Mouse (Mus musculus) intestine, postnatal 0 days (tissue): ENCODE measurements at regions not wholly inside any gene's neighbourhood (a gene's known extent, or its start where the extent isn't known, plus 50 kb on each side); places are given as distances from the start of the nearest gene placed in this dataset.

Experiments
- ATAC-seq: fragments of 200-750 bp; cut with Nextera tagmentation; 2 replicates; pipeline ENCODE4 v1.8.0; 2017; ENCODE audit warnings: mild to moderate bottlenecking, moderate TSS enrichment, moderate library complexity
- H3K27ac ChIP-seq: fragments of 300-500 bp; sonication (generic); 2 replicates; pipeline ENCODE4 v1.5.1; 2014; ENCODE audit warnings: mild to moderate bottlenecking, low read depth, low read length, moderate library complexity
- H3K27me3 ChIP-seq: fragments of 300-500 bp; sonication (generic); replicated peaks from 2 replicates; pipeline ENCODE4 v1.6.1; 2014; ENCODE audit warnings: low read length, mixed read lengths; ENCODE audit not compliant: control insufficient read depth, insufficient read depth
- H3K36me3 ChIP-seq: fragments of 300-500 bp; sonication (generic); 2 replicates; pipeline ENCODE4 v1.6.1; 2014; ENCODE audit warnings: mild to moderate bottlenecking, moderate library complexity; ENCODE audit not compliant: control insufficient read depth, insufficient read depth
- H3K4me1 ChIP-seq: fragments of 300-500 bp; sonication (generic); replicated peaks from 2 replicates; pipeline ENCODE4 v1.6.1; 2014; ENCODE audit warnings: antibody characterized with exemption, low read length, mixed read lengths; ENCODE audit not compliant: control insufficient read depth, insufficient read depth
- H3K4me2 ChIP-seq: fragments of 300-500 bp; sonication (generic); replicated peaks from 2 replicates; pipeline ENCODE4 v1.6.1; 2014; ENCODE audit warnings: low read depth, mild to moderate bottlenecking, moderate library complexity
- H3K4me3 ChIP-seq: fragments of 300-500 bp; sonication (generic); 2 replicates; pipeline ENCODE4 v1.5.1; 2014; ENCODE audit warnings: low read depth, low read length
- H3K9ac ChIP-seq: fragments of 300-500 bp; sonication (generic); 2 replicates; pipeline ENCODE4 v1.6.1; 2014; ENCODE audit warnings: mild to moderate bottlenecking, low read depth, low read length
- H3K9me3 ChIP-seq: fragments of 300-500 bp; sonication (generic); 2 replicates; pipeline ENCODE4 v1.6.1; 2016; ENCODE audit warnings: mixed run types; ENCODE audit not compliant: control insufficient read depth
- CTCF ChIP-seq: sonication (generic); IDR thresholded peaks from 2 replicates; pipeline ENCODE4 v1.5.1; 2016; ENCODE audit warnings: low read depth, mild to moderate bottlenecking, control low read depth, antibody characterized with exemption, moderate library complexity
- WGBS: fragments of 180-500 bp; shearing (Covaris S2); extraction: QIAGEN DNeasy Blood & Tissue Kit; methylation state at CpG from one replicate; pipeline ENCODE4 v1.1.7; 2014; 5-methylcytosine and 5-hydroxymethylcytosine counted together

- Histone ChIP-seq H3K4me3 (no peak overlapping the region), H3K36me3 (no peaks in the 10 kb centered on the region), H3K4me2 (no peak overlapping the region), H3K27me3 (no peaks in the 10 kb centered on the region), H3K27ac (no peak overlapping the region), H3K4me1 (no peaks in the 10 kb centered on the region), H3K9ac (no peak overlapping the region), H3K9me3 (no peaks in the 10 kb centered on the region)
- no peak for TF ChIP-seq CTCF
- ATAC-seq = no peak
- WGBS = 87% methylated on average over 6 of the region's 6 CpGs
Observed at GRCm38 (mm10) chr16:86250021-86250420, 348.4 kb upstream of the Adamts5 start.

GRCm38 (mm10) chr16:86244191-86244590 is 342.6 kb upstream of the Adamts5 start:
- ATAC-seq = no peak
- no peaks in the 10 kb centered on the region for H3K27me3 ChIP-seq
- no peak overlapping the region for H3K4me2 ChIP-seq
- no peak overlapping the region for H3K4me3 ChIP-seq
- H3K4me1 ChIP-seq = no peaks in the 10 kb centered on the region
- no peaks in the 10 kb centered on the region for H3K9me3 ChIP-seq
- TF ChIP-seq CTCF = no peak
- no peak overlapping the region for H3K27ac ChIP-seq
- 41% methylated on average over 2 of the region's 2 CpGs for WGBS
- H3K9ac ChIP-seq = no peak overlapping the region
- H3K36me3 ChIP-seq = no peaks in the 10 kb centered on the region

GRCm38 (mm10) chr16:86242766-86243510 is 341.3 kb upstream of the Adamts5 start:
- H3K9ac ChIP-seq = no peak overlapping the region
- no peak overlapping the region for H3K4me2 ChIP-seq
- 72% methylated on average over 3 of the region's 3 CpGs for WGBS
- no peaks in the 10 kb centered on the region for H3K36me3 ChIP-seq
- H3K4me1 ChIP-seq = no peaks in the 10 kb centered on the region
- no peak for ATAC-seq
- H3K9me3 ChIP-seq = no peaks in the 10 kb centered on the region
- H3K27ac ChIP-seq = no peak overlapping the region
- H3K4me3 ChIP-seq = no peak overlapping the region
- no peaks in the 10 kb centered on the region for H3K27me3 ChIP-seq
- no peak for TF ChIP-seq CTCF

GRCm38 (mm10) chr16:86222997-86223396 is 321.4 kb upstream of the Adamts5 start:
- Histone ChIP-seq H3K36me3 (no peaks in the 10 kb centered on the region), H3K9me3 (no peaks in the 10 kb centered on the region), H3K4me1 (no peaks in the 10 kb centered on the region), H3K4me2 (no peak overlapping the region), H3K27me3 (no peaks in the 10 kb centered on the region), H3K9ac (no peak overlapping the region), H3K27ac (no peak overlapping the region), H3K4me3 (no peak overlapping the region)
- no peak for TF ChIP-seq CTCF
- ATAC-seq = no peak
- 75% methylated on average over 3 of the region's 3 CpGs for WGBS

- no peaks in the 10 kb centered on the region for H3K9me3 ChIP-seq
- no peaks in the 10 kb centered on the region for H3K27me3 ChIP-seq
- H3K4me2 ChIP-seq = no peak overlapping the region
- no peak for TF ChIP-seq CTCF
- H3K27ac ChIP-seq = no peak overlapping the region
- ATAC-seq = no peak
- no peaks in the 10 kb centered on the region for H3K4me1 ChIP-seq
- no peak overlapping the region for H3K9ac ChIP-seq
- no peak overlapping the region for H3K4me3 ChIP-seq
- H3K36me3 ChIP-seq = no peaks in the 10 kb centered on the region
Observed at GRCm38 (mm10) chr16:86210547-86210946, 308.9 kb upstream of the Adamts5 start.

GRCm38 (mm10) chr16:86209319-86209718 is 307.7 kb upstream of the Adamts5 start:
- no peak for ATAC-seq

More at GRCm38 (mm10) chr16:86209319-86209718, 307.7 kb upstream of the Adamts5 start:
- H3K9me3 ChIP-seq = no peaks in the 10 kb centered on the region
- H3K27ac ChIP-seq = no peak overlapping the region
- H3K27me3 ChIP-seq = no peaks in the 10 kb centered on the region
- TF ChIP-seq CTCF = no peak
- no peaks in the 10 kb centered on the region for H3K36me3 ChIP-seq
- H3K9ac ChIP-seq = no peak overlapping the region
- no peak overlapping the region for H3K4me3 ChIP-seq
- H3K4me2 ChIP-seq = no peak overlapping the region
- H3K4me1 ChIP-seq = no peaks in the 10 kb centered on the region
